Mouse (Mus musculus) retina, postnatal 7 days (tissue): ENCODE measurements at regions not wholly inside any gene's neighbourhood (a gene's known extent, or its start where the extent isn't known, plus 50 kb on each side); places are given as distances from the start of the nearest gene placed in this dataset.

Experiments
- DNase-seq: peaks from one replicate; pipeline ENCODE4 v3.0.0-alpha.2; 2012; ENCODE audit warnings: low read depth, low spot score

GRCm38 (mm10) chr13:85570886-85571527 is 282.1 kb upstream of the Rasa1 start:
- DNase-seq, result no peak

DNA sequence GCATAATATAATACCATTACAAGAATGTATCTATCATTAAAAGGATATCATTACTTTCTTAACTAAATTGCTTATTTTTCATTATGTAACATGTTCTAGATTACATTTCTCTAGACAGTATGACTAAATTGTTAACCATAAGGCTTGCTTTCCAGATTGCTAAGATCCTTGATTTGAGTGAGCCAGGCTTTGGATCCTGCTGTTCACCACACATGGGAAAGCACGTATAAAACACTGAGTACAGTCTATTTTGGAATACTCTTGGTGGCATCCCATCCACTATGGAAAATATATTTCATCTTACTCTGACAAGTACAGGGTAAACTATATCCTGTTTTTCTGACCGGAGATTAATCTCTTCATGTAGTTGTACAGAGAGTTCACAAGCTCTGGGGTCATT is 268.9 kb upstream of the Rasa1 start:
- DNase-seq, result no peak

DNA sequence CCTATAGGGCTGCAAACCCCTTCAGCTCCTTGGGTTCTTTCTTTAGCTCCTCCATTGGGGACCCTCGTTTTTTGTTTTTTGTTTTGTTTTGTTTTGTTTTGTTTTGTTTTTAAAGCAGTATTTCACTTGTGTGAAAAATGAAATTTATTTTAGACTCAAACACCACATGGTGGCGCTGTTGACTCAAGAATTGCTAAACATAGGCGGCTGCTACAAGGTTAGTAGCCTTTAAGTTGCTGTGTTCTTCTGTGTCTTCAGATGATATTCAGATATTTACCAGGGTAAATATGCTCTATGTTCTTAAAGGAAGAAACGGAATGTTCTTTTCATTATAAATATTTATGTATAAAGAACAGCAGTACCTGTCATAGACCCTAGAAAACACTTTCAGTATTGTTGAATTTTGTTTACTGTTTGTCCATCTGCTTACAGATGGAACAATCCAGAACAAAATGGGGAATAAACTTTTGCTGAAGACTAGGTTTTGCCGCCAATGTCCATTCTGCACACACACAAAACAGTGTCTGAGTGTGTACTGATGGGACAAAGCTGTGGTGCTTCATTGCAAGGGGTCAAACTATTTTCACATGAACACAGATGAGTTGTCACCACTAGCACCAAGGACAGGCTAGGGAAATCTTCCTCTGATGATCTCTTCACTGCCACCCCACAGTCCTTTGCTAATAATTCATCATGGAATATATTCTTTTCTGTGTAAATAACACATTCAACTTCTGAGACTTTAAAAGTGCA is 267.3 kb upstream of the Rasa1 start:
- peak; percentile 46 for DNase-seq

DNA sequence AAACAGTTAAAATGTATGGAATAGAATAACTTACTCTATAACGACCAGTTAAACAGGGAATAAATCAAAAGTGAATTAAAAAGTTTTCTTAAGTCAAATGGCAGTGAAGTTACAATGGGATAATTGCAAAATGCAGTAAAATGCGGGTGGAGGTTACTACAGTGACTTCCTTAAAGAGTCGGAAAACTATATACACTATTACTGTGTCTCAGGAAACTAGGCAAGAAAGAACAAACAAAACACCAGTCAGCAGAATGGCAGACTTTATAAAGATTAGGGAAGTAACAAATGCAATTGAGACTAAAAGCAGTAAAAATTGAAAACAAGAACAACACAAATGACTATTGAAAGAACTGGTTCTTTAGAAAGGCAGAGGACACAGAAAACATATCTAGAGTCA is 264.1 kb upstream of the Rasa1 start:
- DNase-seq, result no peak

DNA sequence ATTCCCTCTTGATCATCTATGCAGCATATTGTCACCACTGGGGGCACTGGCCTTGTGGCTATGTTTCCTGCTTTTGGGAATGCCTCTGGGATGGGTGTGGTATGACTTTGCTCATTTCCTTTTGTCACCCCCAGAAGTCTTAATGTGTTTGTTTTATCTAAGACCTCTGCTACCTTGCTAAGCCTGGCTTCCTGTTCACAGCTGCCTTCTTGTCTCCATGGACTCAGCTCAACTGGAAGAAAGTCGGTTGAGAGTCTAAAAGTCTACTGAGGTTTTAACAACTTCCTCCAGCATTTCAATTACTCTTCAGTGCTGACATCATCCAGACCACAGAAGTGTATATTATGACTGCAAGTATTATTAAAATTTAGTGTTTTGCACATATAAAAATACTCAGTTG is 220.7 kb upstream of the Rasa1 start:
- no peak for DNase-seq

DNA sequence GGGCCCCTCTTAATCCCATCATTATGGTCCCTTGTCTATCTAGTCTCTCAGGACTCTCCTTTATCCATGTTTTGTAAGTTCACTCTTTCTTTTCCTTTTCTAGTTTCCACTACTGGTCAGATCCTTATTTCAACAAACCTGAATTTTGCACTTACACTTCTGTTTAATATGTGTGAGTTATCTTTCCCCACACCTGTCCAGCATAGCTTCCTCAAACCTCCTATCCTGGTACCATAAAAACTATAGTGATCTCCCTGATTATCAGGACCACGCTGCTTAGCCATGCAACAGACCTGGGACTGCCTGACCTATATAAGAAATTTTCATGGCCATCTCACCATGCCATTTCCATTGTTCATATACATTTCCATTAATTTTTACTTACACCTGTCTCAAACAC is 219.6 kb upstream of the Rasa1 start:
- no peak for DNase-seq

- DNase-seq, result no peak
Observed at GRCm38 (mm10) chr13:85507374-85508101, 218.6 kb upstream of the Rasa1 start.

GRCm38 (mm10) chr13:85506875-85507274 is 217.9 kb upstream of the Rasa1 start:
- no peak for DNase-seq

DNA sequence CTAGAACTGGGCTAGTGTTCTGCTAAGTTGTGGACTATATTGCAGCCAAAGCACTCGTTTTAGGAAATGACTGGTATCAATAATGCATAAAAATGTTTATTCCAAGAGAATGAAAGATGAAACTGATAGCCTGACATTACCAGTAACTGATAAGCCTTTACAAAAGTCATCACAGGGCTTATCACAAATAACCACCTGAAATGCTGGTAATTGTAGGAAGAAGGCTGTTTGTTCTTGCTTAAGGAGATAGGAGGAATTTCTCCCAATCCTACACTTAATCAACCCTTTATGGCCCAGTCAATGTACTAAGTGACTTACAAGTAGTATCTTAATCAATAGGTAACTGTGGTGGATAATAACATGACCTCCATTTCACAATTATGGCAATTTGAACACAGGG is 217.1 kb upstream of the Rasa1 start:
- no peak for DNase-seq

- no peak for DNase-seq
Observed at GRCm38 (mm10) chr13:85505046-85505445, 216.1 kb upstream of the Rasa1 start.

DNA sequence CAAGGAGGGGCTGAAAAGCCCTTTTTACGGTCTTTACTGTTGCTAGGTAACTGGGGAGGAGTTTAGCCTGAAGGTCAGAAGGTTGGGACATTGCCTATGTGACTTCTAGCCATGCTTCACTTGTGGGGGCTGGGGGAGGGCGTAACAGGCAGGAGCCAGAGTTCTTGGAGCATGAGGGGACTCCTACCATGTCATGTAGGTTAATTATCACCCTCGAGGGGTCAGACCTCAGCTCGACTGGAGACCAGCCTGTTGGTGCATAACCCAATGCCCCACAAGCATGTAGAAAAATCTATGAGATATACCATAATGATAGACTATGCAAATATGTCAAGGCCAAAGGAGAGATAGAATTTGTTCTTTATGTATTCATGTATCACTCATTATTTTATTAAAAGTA is 215.1 kb upstream of the Rasa1 start:
- no peak for DNase-seq

DNA sequence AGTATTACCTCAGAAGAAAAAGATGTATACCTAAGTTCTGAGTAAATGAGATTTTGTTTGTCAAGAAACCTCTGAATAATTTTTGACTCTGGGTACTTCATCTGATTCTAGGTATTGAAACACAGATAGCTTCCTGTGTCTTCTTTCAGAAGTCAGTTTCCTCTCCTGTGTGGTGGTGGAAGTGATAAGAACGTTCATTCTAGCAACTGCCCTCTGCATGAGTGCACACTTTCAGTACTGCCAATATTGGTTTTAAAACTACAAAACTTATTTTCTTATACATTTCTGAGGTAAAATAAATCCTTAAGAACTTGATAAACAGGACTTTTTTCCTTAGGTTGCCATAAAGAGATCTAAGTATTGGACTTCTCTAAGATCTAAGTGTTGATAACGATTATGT is 209.8 kb upstream of the Rasa1 start:
- DNase-seq, result no peak

- no peak for DNase-seq
Observed at GRCm38 (mm10) chr13:85484790-85485189, 195.9 kb upstream of the Rasa1 start.

- no peak for DNase-seq
Observed at GRCm38 (mm10) chr13:85483348-85483747, 194.4 kb upstream of the Rasa1 start.

- DNase-seq, result no peak
Observed at GRCm38 (mm10) chr13:85479405-85479804, 190.5 kb upstream of the Rasa1 start.

DNA sequence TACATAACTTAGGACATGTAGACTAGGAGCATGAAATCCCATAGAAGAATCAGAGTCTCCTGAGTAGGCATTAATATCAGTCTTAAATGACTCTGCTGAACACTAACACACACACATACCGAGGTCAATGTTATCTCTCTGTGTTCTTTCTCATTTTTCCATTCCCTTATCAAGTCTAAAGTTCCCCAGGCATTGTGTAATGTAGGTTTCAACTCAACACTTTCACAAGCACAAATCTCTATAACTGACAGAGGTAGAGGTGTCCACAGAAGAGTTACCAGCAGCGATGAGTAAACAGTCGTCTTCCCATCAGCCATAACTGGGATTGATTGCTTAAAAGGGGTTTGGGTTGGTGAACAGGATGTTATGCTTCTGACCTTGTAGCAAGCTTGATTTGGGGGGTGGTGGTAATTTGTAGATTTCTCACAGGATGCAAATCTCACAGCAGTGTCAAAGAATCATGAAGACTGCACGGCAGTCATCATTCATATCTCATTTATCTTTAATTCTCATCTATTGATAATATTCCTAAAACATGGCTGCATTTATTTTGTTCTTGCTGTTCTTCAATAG is 187.4 kb upstream of the Rasa1 start:
- no peak for DNase-seq

- no peak for DNase-seq
Observed at GRCm38 (mm10) chr13:85471340-85471739, 182.4 kb upstream of the Rasa1 start.

DNA sequence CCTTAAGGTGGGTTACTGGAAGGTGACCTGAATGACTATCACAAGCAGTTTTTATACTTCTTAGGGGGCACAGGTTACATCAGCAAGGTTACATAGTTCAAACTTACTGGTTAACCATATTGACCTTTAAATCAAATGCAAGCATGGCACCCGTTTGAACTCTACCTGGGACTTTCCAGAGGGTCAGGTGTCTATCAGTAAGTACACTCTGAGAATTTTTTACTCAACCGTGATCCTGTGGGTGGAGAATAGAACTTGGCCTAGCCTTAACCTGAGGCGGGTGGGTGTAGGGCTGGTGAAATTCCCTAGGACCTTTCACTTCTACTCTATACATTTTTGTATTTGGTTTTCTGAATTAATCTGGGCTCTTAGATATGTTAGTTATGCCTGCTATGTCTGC is 170.5 kb upstream of the Rasa1 start:
- no peak for DNase-seq

- DNase-seq, result no peak
Observed at GRCm38 (mm10) chr13:85458611-85459010, 169.7 kb upstream of the Rasa1 start.

- DNase-seq, result no peak
Observed at GRCm38 (mm10) chr13:85439581-85439980, 150.7 kb upstream of the Rasa1 start.

DNA sequence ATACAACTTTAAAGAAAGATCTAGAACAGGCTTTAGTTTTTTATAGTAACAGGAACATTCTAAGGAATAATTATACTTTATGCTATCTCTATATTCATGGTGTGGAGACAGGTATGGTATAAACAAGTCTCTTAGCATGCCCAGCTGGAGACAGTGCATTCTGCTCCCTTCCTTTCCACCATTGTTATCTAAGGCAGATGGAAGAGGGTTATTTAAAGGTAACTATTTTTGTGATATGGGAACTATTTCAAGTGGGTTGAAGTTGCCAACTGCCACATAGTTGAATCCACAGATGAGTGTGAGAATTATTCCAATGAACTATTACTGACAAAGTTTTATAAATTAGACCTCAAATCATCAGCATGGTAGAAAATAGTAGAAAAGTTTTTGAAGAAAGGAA is 148.9 kb upstream of the Rasa1 start:
- DNase-seq, result no peak

GRCm38 (mm10) chr13:85437009-85437408 is 148.1 kb upstream of the Rasa1 start:
- no peak for DNase-seq
